8 mouse cellular contexts compared by ENCODE assay signal in the genomic region with DNA sequence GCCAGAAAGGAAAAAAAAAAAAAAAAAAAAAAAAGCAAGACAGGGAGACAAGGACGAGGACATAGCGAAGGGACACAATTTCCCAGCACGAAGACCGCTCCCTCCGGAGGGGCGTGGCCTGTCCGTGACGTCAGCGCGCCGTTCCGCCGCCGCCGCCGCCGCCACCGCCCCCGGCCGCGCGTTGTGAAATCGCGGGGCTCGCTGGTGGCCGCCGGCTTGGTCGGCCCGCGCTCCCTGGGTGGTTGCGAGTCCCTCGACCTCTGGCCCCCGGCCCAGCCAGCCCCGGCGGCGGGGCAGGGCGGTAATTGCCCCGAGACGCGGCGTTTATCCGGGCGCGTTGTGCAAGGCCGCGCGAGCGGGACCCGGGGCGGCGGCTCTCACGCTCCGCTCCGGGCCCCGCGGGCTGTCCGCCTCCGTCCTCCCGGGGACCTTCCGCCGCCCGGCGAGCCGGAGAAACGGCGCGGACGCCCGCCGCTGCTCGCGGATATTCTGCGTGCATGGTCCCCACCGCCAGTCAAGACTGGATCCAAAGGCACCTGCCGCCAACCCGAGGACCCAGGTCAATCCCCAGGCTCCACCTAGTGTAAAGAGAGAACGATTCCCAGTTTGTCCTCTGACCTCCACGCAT. TPM values are rescaled to one million over a fixed set of nuclear protein-coding genes. Genes with fewer than 3 reads are reported as not detected.
A peak's percentile ranks its signal among the peaks of the same experiment; 100 is the strongest.
DNase-seq lines count a peak whose midpoint lies in the region; ATAC-seq and TF ChIP-seq lines count a peak whose summit lies in the region.

No protein-coding gene starts in this region.

- peak overlapping the region; percentile 91 for H3K4me2 ChIP-seq in intestine, postnatal 0 days (replicated peaks; ENCODE audit: low read depth)

- H3K36me3 ChIP-seq in intestine, postnatal 0 days (ENCODE audit: control insufficient read depth, insufficient read depth), result no peaks in the 10 kb centered on the region
- H3K36me3 ChIP-seq in midbrain, embryonic 10.5 days, result no peaks in the 10 kb centered on the region

- peak; percentile 81 for ATAC-seq in intestine, postnatal 0 days

- H3K9ac ChIP-seq in intestine, postnatal 0 days (ENCODE audit: low read depth, low read length), result peak overlapping the region; percentile 64

- under 1% methylated on average over 74 of the region's 78 CpGs for WGBS in intestine, postnatal 0 days
- under 1% methylated on average over 78 of the region's 78 CpGs for WGBS in midbrain, embryonic 10.5 days

- intact Hi-C loops in gastrocnemius, postnatal 36 days (cut with DNase I), result no loop called here
- intact Hi-C loops in left cerebral cortex, postnatal 36 days (cut with DNase I), result loop anchor here (1.0 kb wide), 1 partner anchor 84 kb away; a partner anchor contains a TSS

- H3K27ac ChIP-seq in intestine, postnatal 0 days (ENCODE audit: low read depth, low read length), result 0 out of 2 replicates have a peak overlapping the region, but pooled peaks have one; percentile 22
- peak overlapping the region; percentile 93 for H3K27ac ChIP-seq in midbrain, embryonic 10.5 days (replicated peaks)

- H3K9me3 ChIP-seq in intestine, postnatal 0 days (ENCODE audit: control insufficient read depth), result no peaks in the 10 kb centered on the region
- no peaks in the 10 kb centered on the region for H3K9me3 ChIP-seq in midbrain, embryonic 10.5 days (replicated peaks)

- H3K4me3 ChIP-seq in intestine, postnatal 0 days (ENCODE audit: low read depth, low read length), result peak overlapping the region; percentile 60
- H3K4me3 ChIP-seq in midbrain, embryonic 10.5 days, result peak overlapping the region; percentile 88

- peak; percentile 74 for DNase-seq in adrenal gland, adult 8-10 months
- DNase-seq in embryo, embryonic 11.5 days (ENCODE audit: low read depth, low spot score), result peak; percentile 39
- DNase-seq in gastrocnemius, postnatal 36 days, result peak; percentile 79 to 83
- peak; percentile 83 to 90 for DNase-seq in left cerebral cortex, postnatal 36 days (ENCODE audit: low spot score in 2 of 2)
- DNase-seq in midbrain, embryonic 10.5 days (ENCODE audit: low spot score), result peak; percentile 79
- peak; percentile 69 to 71 for DNase-seq in right cerebral cortex, postnatal 36 days (ENCODE audit: low spot score in 2 of 2)
- DNase-seq in yolk sac, embryonic 10.5 days (ENCODE audit: low spot score), result peak; percentile 74

- TF ChIP-seq CTCF in intestine, postnatal 0 days (IDR thresholded peaks at IDR 0.05; ENCODE audit: low read depth), result peak; percentile 55

- H3K27me3 ChIP-seq in intestine, postnatal 0 days (replicated peaks; ENCODE audit: control insufficient read depth, insufficient read depth, low read length), result no peaks in the 10 kb centered on the region; the same call in 1 of the 2 replicates
- peaks cover 67% of the 10 kb centered on the region for H3K27me3 ChIP-seq in midbrain, embryonic 10.5 days (ENCODE audit: low read depth, poor library complexity, severe bottlenecking)

- no peaks in the 10 kb centered on the region for H3K4me1 ChIP-seq in intestine, postnatal 0 days (replicated peaks; ENCODE audit: control insufficient read depth, insufficient read depth, low read length)
- peaks cover 22% of the 10 kb centered on the region for H3K4me1 ChIP-seq in midbrain, embryonic 10.5 days

RNA-seq across cellular contexts. Expression of a gene that starts 38.5 kb away (rescaled TPM):
- not detected for total RNA-seq in adrenal gland, adult 8-10 months (2022)
- total RNA-seq in gastrocnemius, postnatal 36 days (2021), result not detected
- polyA plus RNA-seq in intestine, postnatal 0 days (2015; fragmentation: Nextera tagmentation; extraction: Ambion mirVana), result not detected in 2 replicates
- not detected for total RNA-seq in left cerebral cortex, postnatal 36 days (2021)
- polyA plus RNA-seq in midbrain, embryonic 10.5 days (2016; fragmentation: Nextera tagmentation; extraction: Ambion mirVana), result 0.07 TPM in 1 of 2 replicates, not detected in the other

Comparison
In these comparisons a context has a peak if more than half of its experiments do, and no peak if none do; other contexts are left out.
1. Peak in every context shown above with its lines: DNase-seq, ATAC-seq, H3K4me3 ChIP-seq and H3K27ac ChIP-seq.